Mouse (Mus musculus) kidney, adult 2 months (tissue): ENCODE data around the gene Rps23.

Experiments
- CTCF ChIP-seq: fragments of 200-500 bp; conservative IDR thresholded peaks from 2 replicates; pipeline ENCODE4 v1.5.1; 2011; ENCODE audit warnings: low read depth, mild to moderate bottlenecking, control low read depth, low read length, moderate library complexity, mixed read lengths; ENCODE audit not compliant: insufficient read depth, insufficient read length
- POLR2A ChIP-seq: fragments of 200-500 bp; IDR thresholded peaks from one replicate; pipeline ENCODE4 v1.6.1; 2011; ENCODE audit warnings: low read depth, low read length, control low read depth

DNA sequence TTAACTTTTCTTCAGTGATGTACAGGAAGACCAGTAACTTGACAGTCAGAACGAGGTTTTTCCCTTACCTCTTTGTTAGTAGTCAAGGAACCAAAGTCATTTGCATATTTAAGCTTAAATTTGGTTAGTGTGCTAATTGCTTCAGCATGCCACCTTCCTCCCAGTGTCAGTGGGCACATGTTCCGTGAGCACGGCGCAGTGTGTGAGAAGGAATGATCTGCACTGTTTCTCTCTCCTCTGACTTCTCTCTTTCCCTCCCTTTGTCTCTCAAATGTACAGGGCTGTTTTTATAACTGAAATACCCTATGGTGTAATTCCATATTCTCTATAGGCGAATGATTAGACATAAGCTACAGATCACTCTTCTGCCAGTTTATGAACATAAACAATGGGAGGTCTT, 16.8 kb downstream of the Rps23 start:
- TF ChIP-seq CTCF (no peak), POLR2A (no peak)
